Mouse (Mus musculus) testis, adult 2 months (tissue): ENCODE measurements at regions not wholly inside any gene's neighbourhood (a gene's known extent, or its start where the extent isn't known, plus 50 kb on each side); places are given as distances from the start of the nearest gene placed in this dataset.

Source experiments
- H3K27ac ChIP-seq: fragments of 200-500 bp; 2 replicates; pipeline ENCODE4 v1.5.1; 2012; ENCODE audit warnings: low read depth, low read length; ENCODE audit not compliant: control insufficient read depth, insufficient read depth
- H3K27me3 ChIP-seq: fragments of 200-500 bp; 2 replicates; pipeline ENCODE4 v1.6.1; 2012; ENCODE audit warnings: mild to moderate bottlenecking, low read length, moderate library complexity; ENCODE audit not compliant: control insufficient read depth, insufficient read depth
- H3K36me3 ChIP-seq: fragments of 200-500 bp; 2 replicates; pipeline ENCODE4 v1.6.1; 2012; ENCODE audit warnings: mild to moderate bottlenecking, low read length; ENCODE audit not compliant: control insufficient read depth, insufficient read depth
- H3K4me1 ChIP-seq: fragments of 200-500 bp; 2 replicates; pipeline ENCODE4 v1.6.1; 2012; ENCODE audit warnings: low read length; ENCODE audit not compliant: control insufficient read depth, insufficient read depth
- H3K4me3 ChIP-seq: fragments of 200-500 bp; 2 replicates; pipeline ENCODE4 v1.5.1; 2012; ENCODE audit warnings: low read depth, mild to moderate bottlenecking, low read length, moderate library complexity, mixed read lengths; ENCODE audit not compliant: control insufficient read depth
- CTCF ChIP-seq: fragments of 200-500 bp; IDR thresholded peaks from 2 replicates; pipeline ENCODE4 v1.5.1; 2012; ENCODE audit warnings: low read depth, mild to moderate bottlenecking, inconsistent platforms, low read length, moderate library complexity; ENCODE audit not compliant: control insufficient read depth, insufficient read depth, insufficient replicate concordance
- POLR2A ChIP-seq: fragments of 200-500 bp; IDR thresholded peaks from 2 replicates; pipeline ENCODE4 v1.6.1; 2012; ENCODE audit warnings: low read depth, mild to moderate bottlenecking, inconsistent platforms, low read length, moderate library complexity; ENCODE audit not compliant: control insufficient read depth

- TF ChIP-seq CTCF (no peak), POLR2A (no peak)
- Histone ChIP-seq H3K27me3 (no peaks in the 10 kb centered on the region), H3K4me3 (no peak overlapping the region), H3K36me3 (no peaks in the 10 kb centered on the region), H3K27ac (no peak overlapping the region), H3K4me1 (no peaks in the 10 kb centered on the region)
Observed at GRCm38 (mm10) chr2:148344193-148344592, 51.0 kb upstream of the Sstr4 start.
